Mouse (Mus musculus): ENCODE results near the gene Ubqln4. TPM values are rescaled to one million over a fixed set of nuclear protein-coding genes. Genes with fewer than 3 reads are reported as not detected.

Ubqln4 gene
- polyA plus RNA-seq, 1 experiment from 2014 or later: 84.0 TPM

DNA sequence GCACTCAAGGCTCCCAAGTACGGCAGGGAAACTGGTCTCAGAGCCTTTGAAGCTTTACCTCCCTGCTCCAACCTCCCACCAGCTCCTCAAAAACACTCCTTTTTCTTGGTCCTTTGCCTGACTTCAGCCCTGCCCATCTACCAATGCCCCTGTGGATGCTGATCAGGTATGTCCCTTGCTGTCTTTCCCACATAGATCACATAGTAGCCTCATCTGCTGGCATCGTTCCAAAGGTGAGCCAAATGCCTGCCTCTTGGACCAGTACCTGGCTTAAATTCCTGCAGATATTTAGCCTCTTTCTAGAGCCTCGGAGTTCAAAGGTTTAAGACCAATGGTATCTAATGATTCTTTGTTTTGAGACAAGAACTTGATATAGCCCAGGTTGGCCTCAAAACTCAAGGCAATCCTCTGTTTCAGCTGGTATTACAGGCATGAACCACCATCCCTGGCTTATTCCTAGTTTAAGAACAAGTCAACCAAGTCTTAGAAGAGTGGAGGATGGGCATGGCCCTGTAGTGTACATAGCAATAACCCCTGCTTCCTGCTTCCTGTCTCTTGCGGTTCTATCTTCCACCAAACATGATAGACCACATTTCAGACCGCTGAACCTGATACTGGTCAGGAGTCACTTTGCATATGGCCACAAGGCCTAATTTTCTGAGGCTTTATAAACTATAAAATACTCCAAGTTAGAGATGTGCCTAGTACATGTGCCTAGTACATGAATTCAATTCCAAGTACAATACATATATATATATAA lies 9.7 kb upstream of the Ubqln4 start:
- Histone ChIP-seq H3K27ac (ENCODE audit: low read depth, low read length) (no peak overlapping the region), H3K4me3 (ENCODE audit: low read depth, low read length) (no peak overlapping the region), H3K9me3 (ENCODE audit: control insufficient read depth, low read length) (no peaks in the 10 kb centered on the region), H3K36me3 (ENCODE audit: control insufficient read depth, insufficient read depth, low read length) (peaks cover 3% of the 10 kb centered on the region; the same call in 1 of the 2 replicates), H3K27me3 (ENCODE audit: control insufficient read depth, insufficient read depth, low read length) (no peaks in the 10 kb centered on the region), H3K9ac (ENCODE audit: low read length) (no peak overlapping the region), H3K4me1 (ENCODE audit: control insufficient read depth, insufficient read depth, low read length) (peaks cover 4% of the 10 kb centered on the region), H3K4me2 (ENCODE audit: low read depth) (no peak overlapping the region)
- 77% methylated on average over 5 of the region's 5 CpGs for WGBS
- DNase-seq (ENCODE audit: low spot score) (no peak), ATAC-seq (ENCODE audit: insufficient read depth, low FRiP score, low TSS enrichment) (no peak)

GRCm38 (mm10) chr3:88544514-88544913 lies 9.0 kb upstream of the Ubqln4 start:
- Histone ChIP-seq H3K27ac (ENCODE audit: low read depth, low read length) (no peak overlapping the region), H3K9ac (ENCODE audit: low read length) (no peak overlapping the region), H3K9me3 (ENCODE audit: control insufficient read depth, low read length) (no peaks in the 10 kb centered on the region), H3K4me3 (ENCODE audit: low read depth, low read length) (no peak overlapping the region), H3K36me3 (ENCODE audit: control insufficient read depth, insufficient read depth, low read length) (peaks cover 3% of the 10 kb centered on the region; the same call in 1 of the 2 replicates), H3K4me2 (ENCODE audit: low read depth) (no peak overlapping the region), H3K27me3 (ENCODE audit: control insufficient read depth, insufficient read depth, low read length) (no peaks in the 10 kb centered on the region), H3K4me1 (ENCODE audit: control insufficient read depth, insufficient read depth, low read length) (no peaks in the 10 kb centered on the region; the same call in 1 of the 2 replicates)
- WGBS: 45% methylated on average over 5 of the region's 5 CpGs
- ATAC-seq (ENCODE audit: insufficient read depth, low FRiP score, low TSS enrichment) (no peak), DNase-seq (ENCODE audit: low spot score) (no peak)

DNA sequence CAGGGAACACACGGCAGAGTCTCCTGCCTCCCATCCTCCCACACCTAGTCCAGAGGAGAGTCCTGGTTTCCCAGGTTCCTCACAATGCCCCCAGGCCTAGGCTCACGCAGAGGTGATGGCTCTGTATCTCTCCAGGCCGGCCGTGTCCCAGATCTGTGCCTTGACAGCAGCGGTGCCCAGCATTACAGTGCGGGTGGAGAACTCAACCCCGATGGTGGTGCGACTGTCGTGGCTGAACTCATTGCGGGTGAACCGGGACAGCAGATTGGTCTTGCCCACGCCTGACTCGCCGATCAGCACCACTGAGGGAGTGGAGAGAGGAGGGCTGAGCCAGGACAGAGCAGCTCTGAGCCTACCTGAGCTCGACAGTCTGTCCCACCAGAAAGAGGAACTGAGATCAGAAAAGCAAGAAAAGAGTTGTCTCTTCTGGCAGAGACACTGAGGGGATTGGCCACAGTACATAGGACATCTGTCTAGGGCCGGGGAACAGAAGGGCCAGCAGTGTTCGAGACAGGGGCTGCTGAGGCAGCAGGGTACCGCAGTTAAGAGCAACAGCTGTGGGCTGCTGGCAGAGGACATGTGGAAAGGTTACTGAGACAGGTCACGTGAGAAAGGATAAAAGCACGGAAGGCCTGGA lies 8.5 kb upstream of the Ubqln4 start:
- Histone ChIP-seq H3K4me1 (ENCODE audit: control insufficient read depth, insufficient read depth, low read length) (no peaks in the 10 kb centered on the region), H3K4me3 (ENCODE audit: low read depth, low read length) (no peak overlapping the region), H3K36me3 (ENCODE audit: control insufficient read depth, insufficient read depth, low read length) (peaks cover 2% of the 10 kb centered on the region; the same call in 1 of the 2 replicates), H3K27me3 (ENCODE audit: control insufficient read depth, insufficient read depth, low read length) (no peaks in the 10 kb centered on the region), H3K4me2 (ENCODE audit: low read depth) (no peak overlapping the region), H3K27ac (ENCODE audit: low read depth, low read length) (no peak overlapping the region), H3K9ac (ENCODE audit: low read length) (no peak overlapping the region), H3K9me3 (ENCODE audit: control insufficient read depth, low read length) (no peaks in the 10 kb centered on the region)
- 67% methylated on average over 20 of the region's 20 CpGs for WGBS
- no peak for DNase-seq (ENCODE audit: low spot score)
- ATAC-seq (ENCODE audit: insufficient read depth, low FRiP score, low TSS enrichment): no peak

DNA sequence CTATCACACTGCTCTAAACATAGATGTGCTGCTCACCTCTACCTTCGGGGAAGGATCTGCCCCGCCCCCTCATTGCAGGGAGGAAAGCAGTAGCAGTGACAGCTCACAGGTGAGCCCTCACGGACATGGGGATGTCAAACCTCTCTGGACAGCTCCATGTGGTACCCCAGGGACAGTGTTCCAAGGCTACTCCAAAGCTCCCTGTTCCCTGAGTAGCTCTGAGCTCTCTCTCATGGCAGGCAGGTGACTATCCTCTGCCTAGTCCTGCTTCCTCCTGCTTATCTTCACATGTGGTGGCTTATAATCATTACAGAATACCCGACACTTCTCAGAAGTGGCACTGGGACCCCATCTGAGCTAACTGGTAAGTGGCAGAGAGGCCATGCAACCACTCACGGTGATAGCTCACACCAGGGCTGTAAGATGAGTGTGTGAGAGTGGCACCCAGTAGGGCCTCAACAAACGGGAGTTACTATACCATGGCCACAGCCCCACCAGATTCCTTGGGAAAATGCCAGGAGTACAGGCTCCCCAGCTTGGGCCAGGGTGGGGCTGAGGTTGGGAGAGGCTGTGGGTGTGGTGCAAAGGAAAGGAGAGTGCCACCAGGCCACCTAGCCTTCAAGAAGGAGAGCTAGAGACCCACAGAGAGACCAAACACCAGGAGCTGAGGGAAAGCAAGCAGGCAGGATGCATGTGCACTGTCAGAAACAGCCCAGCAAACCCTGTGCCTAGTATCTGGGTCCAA lies 6.7 kb upstream of the Ubqln4 start:
- H3K9ac ChIP-seq (ENCODE audit: low read length): no peak overlapping the region
- no peaks in the 10 kb centered on the region; the same call in 1 of the 2 replicates for H3K36me3 ChIP-seq (ENCODE audit: control insufficient read depth, insufficient read depth, low read length)
- DNase-seq (ENCODE audit: low spot score): no peak
- WGBS: 78% methylated on average over 6 of the region's 6 CpGs
- no peaks in the 10 kb centered on the region for H3K27me3 ChIP-seq (ENCODE audit: control insufficient read depth, insufficient read depth, low read length)
- H3K4me2 ChIP-seq (ENCODE audit: low read depth): no peak overlapping the region
- no peak overlapping the region for H3K4me3 ChIP-seq (ENCODE audit: low read depth, low read length)
- H3K27ac ChIP-seq (ENCODE audit: low read depth, low read length): no peak overlapping the region
- ATAC-seq (ENCODE audit: insufficient read depth, low FRiP score, low TSS enrichment): no peak
- peaks cover 2% of the 10 kb centered on the region for H3K4me1 ChIP-seq (ENCODE audit: control insufficient read depth, insufficient read depth, low read length)
- no peaks in the 10 kb centered on the region for H3K9me3 ChIP-seq (ENCODE audit: control insufficient read depth, low read length)

GRCm38 (mm10) chr3:88548180-88548917 lies 5.2 kb upstream of the Ubqln4 start, which contains the start of gene Rab25:
Gene Rab25, minus strand, starts transcription at chr3:88548300.
- WGBS: 50% methylated on average over 18 of the region's 18 CpGs
- H3K4me3 ChIP-seq (ENCODE audit: low read depth, low read length): no peak within 1 kb of the TSS

DNA sequence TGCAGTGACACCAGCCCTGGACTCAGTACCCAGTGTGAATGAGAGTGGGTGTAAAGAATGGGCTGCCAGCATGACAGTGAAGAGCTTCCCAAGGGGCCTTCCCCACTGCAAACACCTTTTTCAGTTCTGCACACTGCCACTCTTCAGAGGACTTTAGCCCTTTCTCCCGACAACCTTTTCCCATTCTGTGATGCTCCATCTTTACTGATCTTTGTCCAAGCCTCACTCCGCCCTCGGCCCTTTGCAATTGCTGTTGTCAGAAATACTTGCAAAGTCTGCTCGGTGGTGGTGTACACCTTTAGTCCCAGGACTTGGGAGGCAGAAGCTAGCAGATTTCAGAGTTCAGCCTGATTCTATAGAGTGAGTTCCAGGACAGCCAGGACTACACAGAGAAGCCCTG lies 2.0 kb upstream of the Ubqln4 start:
- H3K27ac ChIP-seq (ENCODE audit: low read depth, low read length): no peak overlapping the region
- WGBS: 86% methylated on average over 4 of the region's 4 CpGs
- peaks cover 4% of the 10 kb centered on the region for H3K36me3 ChIP-seq (ENCODE audit: control insufficient read depth, insufficient read depth, low read length)
- no peak overlapping the region for H3K4me3 ChIP-seq (ENCODE audit: low read depth, low read length)
- no peak for DNase-seq (ENCODE audit: low spot score)
- H3K4me1 ChIP-seq (ENCODE audit: control insufficient read depth, insufficient read depth, low read length): peaks cover 11% of the 10 kb centered on the region
- H3K9me3 ChIP-seq (ENCODE audit: control insufficient read depth, low read length): no peaks in the 10 kb centered on the region
- ATAC-seq (ENCODE audit: insufficient read depth, low FRiP score, low TSS enrichment): no peak
- no peaks in the 10 kb centered on the region for H3K27me3 ChIP-seq (ENCODE audit: control insufficient read depth, insufficient read depth, low read length)
- no peak overlapping the region for H3K9ac ChIP-seq (ENCODE audit: low read length)
- no peak overlapping the region; the same call in 1 of the 2 replicates for H3K4me2 ChIP-seq (ENCODE audit: low read depth)

More at GRCm38 (mm10) chr3:88548180-88548917, 5.2 kb upstream of the Ubqln4 start, which contains the start of gene Rab25:
- Histone ChIP-seq H3K9ac (ENCODE audit: low read length) (no peak within 1 kb of the TSS), H3K27me3 (ENCODE audit: control insufficient read depth, insufficient read depth, low read length) (no peaks in the 10 kb centered on the region), H3K4me2 (ENCODE audit: low read depth) (no peak within 1 kb of the TSS), H3K9me3 (ENCODE audit: control insufficient read depth, low read length) (no peaks in the 10 kb centered on the region), H3K4me1 (ENCODE audit: control insufficient read depth, insufficient read depth, low read length) (peaks cover 7% of the 10 kb centered on the region), H3K27ac (ENCODE audit: low read depth, low read length) (no peak within 1 kb of the TSS), H3K36me3 (ENCODE audit: control insufficient read depth, insufficient read depth, low read length) (no peaks in the 10 kb centered on the region; the same call in 1 of the 2 replicates)
- ATAC-seq (ENCODE audit: insufficient read depth, low FRiP score, low TSS enrichment) (no peak), DNase-seq (ENCODE audit: low spot score) (no peak)

DNA sequence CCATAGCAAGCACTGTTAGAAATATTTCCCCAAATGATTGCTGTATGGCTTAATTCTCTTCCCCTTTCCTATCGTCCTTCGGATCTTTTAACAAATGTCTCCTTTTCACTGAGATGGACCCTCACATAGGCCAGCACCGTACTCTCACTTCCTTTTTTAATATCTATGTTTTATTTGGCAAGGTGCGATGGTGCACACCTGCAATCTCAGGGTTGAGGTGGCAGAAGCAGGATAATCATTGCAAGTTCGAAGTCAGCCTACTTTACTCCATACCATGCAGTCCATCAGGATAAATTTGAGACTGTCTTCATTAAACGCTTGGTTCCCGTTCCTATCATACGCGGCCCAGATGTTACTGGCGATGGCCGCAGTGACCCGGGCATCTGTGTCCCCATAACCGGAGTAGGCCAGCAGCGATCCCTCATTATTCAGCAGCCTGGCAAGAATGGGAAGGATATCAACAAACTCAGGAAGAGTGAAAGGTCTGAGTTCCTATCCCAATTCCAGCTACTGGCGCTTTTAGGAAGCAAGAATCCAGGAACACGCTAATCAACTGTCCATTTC lies 1.4 kb upstream of the Ubqln4 start:
- H3K4me3 ChIP-seq (ENCODE audit: low read depth, low read length): peak overlapping the region; percentile 90
- ATAC-seq (ENCODE audit: insufficient read depth, low FRiP score, low TSS enrichment): no peak
- H3K27me3 ChIP-seq (ENCODE audit: control insufficient read depth, insufficient read depth, low read length): no peaks in the 10 kb centered on the region
- peaks cover 8% of the 10 kb centered on the region for H3K36me3 ChIP-seq (ENCODE audit: control insufficient read depth, insufficient read depth, low read length)
- 25% methylated on average over 16 of the region's 16 CpGs for WGBS
- no peak for DNase-seq (ENCODE audit: low spot score)
- H3K4me2 ChIP-seq (ENCODE audit: low read depth): peak overlapping the region; percentile 79
- peak overlapping the region; percentile 66 for H3K9ac ChIP-seq (ENCODE audit: low read length)
- H3K4me1 ChIP-seq (ENCODE audit: control insufficient read depth, insufficient read depth, low read length): peaks cover 11% of the 10 kb centered on the region
- H3K27ac ChIP-seq (ENCODE audit: low read depth, low read length): peak overlapping the region; percentile 64; the same call in 1 of the 2 replicates
- H3K9me3 ChIP-seq (ENCODE audit: control insufficient read depth, low read length): no peaks in the 10 kb centered on the region
